In genomic region chr1:150465364-150465763, GRCm38 (mm10) we compare ENCODE assay signal across 26 mouse cellular contexts. TPM values are rescaled to one million over a fixed set of nuclear protein-coding genes. Genes with fewer than 3 reads are reported as not detected.
DNase-seq lines count a peak whose midpoint lies in the region; ATAC-seq and TF ChIP-seq lines count a peak whose summit lies in the region.
"Had no signal": no experiment of that assay in that cellular context is flagged by ENCODE, and none has a peak within 500 bp of the region (broad histone marks: within the 10 kb centered on the region; RNA-seq: fewer than 3 reads in every experiment).

No protein-coding gene starts in this region.

- intact Hi-C loops in heart, adult 2 months (cut with DNase I): no loop called here
- intact Hi-C loops in heart, postnatal 14 days (cut with DNase I): no loop called here

- no peaks in the 10 kb centered on the region for H3K36me3 ChIP-seq in heart, adult 2 months (ENCODE audit: control insufficient read depth, insufficient read depth, low read length)
- H3K36me3 ChIP-seq in kidney, adult 2 months (ENCODE audit: control insufficient read depth, insufficient read depth, low read length): no peaks in the 10 kb centered on the region
- H3K36me3 ChIP-seq: forebrain, embryonic 10.5 days; G1E; hindbrain, embryonic 10.5 days; hindbrain, embryonic 13.5 days had no signal

- DNase-seq in heart, adult 2 months: no peak
- no peak for DNase-seq in heart, postnatal 14 days
- DNase-seq in T-cell, adult 2 months (ENCODE audit: low spot score): peak; percentile 52
- DNase-seq in ovary, postnatal 14 days (ENCODE audit: low spot score): no peak
- no peak for DNase-seq in spleen, adult 12 weeks (ENCODE audit: low spot score)
- DNase-seq in kidney, adult 2 months: no peak
- DNase-seq: adrenal gland, adult 8-10 months; adrenal gland, postnatal 25 days; B cell, adult 2 months; cerebellum, adult 11-12 months; cerebellum, adult 8-10 months; cerebellum, postnatal 14 days; forebrain, postnatal 0 days; gastrocnemius, postnatal 36 days; heart, postnatal 36 days had no signal

- peak; percentile 78 for ATAC-seq in inflammation-experienced regulatory T-cells, adult 6 months
- ATAC-seq: forebrain, embryonic 13.5 days; forebrain, postnatal 0 days; hindbrain, embryonic 16.5 days; intestine, postnatal 0 days; Patski had no signal

- H3K4me3 ChIP-seq in heart, adult 2 months: peak overlapping the region; percentile 14; the same call in 1 of the 2 replicates
- H3K4me3 ChIP-seq in kidney, adult 2 months (ENCODE audit: insufficient read depth, low read depth, low read length): no peak overlapping the region
- H3K4me3 ChIP-seq: forebrain, embryonic 10.5 days; forebrain, embryonic 13.5 days; hindbrain, embryonic 10.5 days; hindbrain, embryonic 13.5 days had no signal

- TF ChIP-seq POLR2A in heart, adult 2 months (IDR thresholded peaks at IDR 0.05; ENCODE audit: insufficient read depth, low read depth, low read length): no peak
- no peak for TF ChIP-seq POLR2A in kidney, adult 2 months (IDR thresholded peaks at IDR 0.05; ENCODE audit: low read depth, low read length)

- H3K79me2 ChIP-seq in heart, adult 2 months (replicated peaks; ENCODE audit: control insufficient read depth, insufficient read depth, low read length): no peaks in the 10 kb centered on the region

- H3K9ac ChIP-seq in heart, adult 2 months (ENCODE audit: low read depth, low read length): no peak overlapping the region
- H3K9ac ChIP-seq: forebrain, embryonic 13.5 days; forebrain, postnatal 0 days; hindbrain, embryonic 13.5 days had no signal

- peak overlapping the region; percentile 51; the same call in 1 of the 2 replicates for H3K27ac ChIP-seq in heart, adult 2 months
- no peak overlapping the region for H3K27ac ChIP-seq in kidney, adult 2 months (ENCODE audit: insufficient read depth, low read depth, low read length)
- H3K27ac ChIP-seq: forebrain, embryonic 10.5 days; forebrain, embryonic 13.5 days; hindbrain, embryonic 10.5 days; hindbrain, embryonic 13.5 days had no signal

- TF ChIP-seq CTCF in heart, adult 2 months (IDR thresholded peaks at IDR 0.05): no peak
- TF ChIP-seq CTCF in kidney, adult 2 months (conservative IDR thresholded peaks at IDR 0.05; ENCODE audit: insufficient read depth, insufficient read length, low read depth, low read length): no peak

- TF ChIP-seq EP300 in heart, adult 2 months (IDR thresholded peaks at IDR 0.05; ENCODE audit: insufficient read depth, low read depth, low read length): no peak

- H3K4me1 ChIP-seq in heart, adult 2 months (ENCODE audit: control insufficient read depth, insufficient read depth, low read length): peaks cover 1% of the 10 kb centered on the region
- H3K4me1 ChIP-seq in kidney, adult 2 months (ENCODE audit: control insufficient read depth, insufficient read depth, low read length): no peaks in the 10 kb centered on the region
- H3K4me1 ChIP-seq: forebrain, embryonic 13.5 days; hindbrain, embryonic 10.5 days; hindbrain, embryonic 13.5 days had no signal

- 58% methylated on average over 10 of the region's 10 CpGs for WGBS in heart, adult 2 months
- WGBS in kidney, adult 2 months: 86% methylated on average over 10 of the region's 10 CpGs

- no peaks in the 10 kb centered on the region for H3K27me3 ChIP-seq in heart, adult 2 months (ENCODE audit: control insufficient read depth, insufficient read depth, low read length)
- H3K27me3 ChIP-seq in kidney, adult 2 months (replicated peaks; ENCODE audit: control insufficient read depth, insufficient read depth, low read length): no peaks in the 10 kb centered on the region
- H3K27me3 ChIP-seq: CH12.LX; forebrain, embryonic 13.5 days; hindbrain, embryonic 13.5 days; Patski had no signal

RNA-seq across cellular contexts. Expression of gene Prg4, which starts 0.6 kb away (rescaled TPM):
- 10 to 100 TPM; 16.8 to 27.1 TPM for total RNA-seq in heart, adult 2 months (2021)
- 9.1 and 9.7 TPM in 2 replicates for polyA plus RNA-seq in heart, adult 2 months (2012; rRNA removed)
- 10 to 100 TPM; 15.1 to 16.7 TPM for total RNA-seq in heart, postnatal 14 days (2021)
- polyA plus RNA-seq in inflammation-experienced regulatory T-cells, adult 6 months (2017; shearing (Covaris generic)): 10 to 100 TPM in 2 of 3 experiments, 1 to 10 TPM in 1; 2.7 to 21.0 (median 16.6) TPM
- polyA plus RNA-seq in kidney, adult 2 months (2012; rRNA removed): 0.11 and 0.44 TPM in 2 replicates
- total RNA-seq: granulocyte monocyte progenitor cell, adult 5-6 weeks had no signal
- polyA plus RNA-seq: G1E had no signal
